Mouse (Mus musculus) intestine, embryonic 15.5 days (tissue): ENCODE results near the gene Gm10295. TPM values are rescaled to one million over a fixed set of nuclear protein-coding genes. Genes with fewer than 3 reads are reported as not detected.

Source experiments
- ATAC-seq: fragments of 200-750 bp; cut with Nextera tagmentation; 2 replicates; pipeline ENCODE4 v1.8.0; 2017; ENCODE audit warnings: moderate TSS enrichment, moderate library complexity
- H3K27ac ChIP-seq: fragments of 300-500 bp; sonication (generic); 2 replicates; pipeline ENCODE4 v1.5.1; 2015; ENCODE audit warnings: mild to moderate bottlenecking, inconsistent platforms
- H3K27me3 ChIP-seq: fragments of 300-500 bp; sonication (generic); replicated peaks from 2 replicates; pipeline ENCODE4 v1.6.1; 2015; ENCODE audit warnings: inconsistent platforms
- H3K36me3 ChIP-seq: fragments of 300-500 bp; sonication (generic); 2 replicates; pipeline ENCODE4 v1.6.1; 2015; ENCODE audit warnings: inconsistent platforms
- H3K4me1 ChIP-seq: fragments of 300-500 bp; sonication (generic); replicated peaks from 2 replicates; pipeline ENCODE4 v1.6.1; 2015; ENCODE audit warnings: inconsistent platforms
- H3K4me2 ChIP-seq: fragments of 300-500 bp; sonication (generic); replicated peaks from 2 replicates; pipeline ENCODE4 v1.6.1; 2015; ENCODE audit warnings: mild to moderate bottlenecking, inconsistent platforms
- H3K4me3 ChIP-seq: fragments of 300-500 bp; sonication (generic); replicated peaks from 2 replicates; pipeline ENCODE4 v1.5.1; 2015; ENCODE audit warnings: inconsistent platforms
- H3K9ac ChIP-seq: fragments of 300-500 bp; sonication (generic); 2 replicates; pipeline ENCODE4 v1.6.1; 2015; ENCODE audit warnings: inconsistent platforms
- H3K9me3 ChIP-seq: fragments of 300-500 bp; sonication (generic); 2 replicates; pipeline ENCODE4 v1.6.1; 2016; ENCODE audit warnings: inconsistent platforms
- WGBS: fragments of 180-500 bp; shearing (Covaris S2); methylation state at CpG from one replicate; pipeline ENCODE4 v1.1.7; 2015; 5-methylcytosine and 5-hydroxymethylcytosine counted together
- polyA plus RNA-seq: library from polyadenylated mRNA; unstranded; fragments of >200 nt; fragmentation: Nextera tagmentation; extraction: Ambion mirVana; gene quantifications from 2 replicates; pipeline ENCODE4 v1.2.1, GENCODE M21; 2015

Gm10295 gene
- polyA plus RNA-seq, 1 experiment from 2014 or later = not detected

- Histone ChIP-seq H3K9ac (no peak overlapping the region), H3K4me1 (no peaks in the 10 kb centered on the region; the same call in 1 of the 2 replicates), H3K27me3 (no peaks in the 10 kb centered on the region), H3K27ac (no peak overlapping the region), H3K4me2 (no peak overlapping the region), H3K9me3 (no peaks in the 10 kb centered on the region), H3K36me3 (no peaks in the 10 kb centered on the region), H3K4me3 (no peak overlapping the region)
- 27% methylated on average over 18 of the region's 18 CpGs for WGBS
- no peak for ATAC-seq
Observed at GRCm38 (mm10) chr7:71379826-71380825, 28.8 kb upstream of the Gm10295 start.

GRCm38 (mm10) chr7:71378812-71379760 lies 27.8 kb upstream of the Gm10295 start:
- H3K4me3 ChIP-seq = no peak overlapping the region
- H3K4me2 ChIP-seq = no peak overlapping the region
- H3K4me1 ChIP-seq = no peaks in the 10 kb centered on the region; the same call in 1 of the 2 replicates
- ATAC-seq = peak; percentile 43; the same call in 1 of the 2 replicates
- WGBS = 61% methylated on average over 18 of the region's 18 CpGs
- no peaks in the 10 kb centered on the region for H3K36me3 ChIP-seq
- H3K27ac ChIP-seq = peak overlapping the region; percentile 17; the same call in 1 of the 2 replicates
- no peaks in the 10 kb centered on the region for H3K27me3 ChIP-seq
- H3K9me3 ChIP-seq = no peaks in the 10 kb centered on the region
- no peak overlapping the region for H3K9ac ChIP-seq

DNA sequence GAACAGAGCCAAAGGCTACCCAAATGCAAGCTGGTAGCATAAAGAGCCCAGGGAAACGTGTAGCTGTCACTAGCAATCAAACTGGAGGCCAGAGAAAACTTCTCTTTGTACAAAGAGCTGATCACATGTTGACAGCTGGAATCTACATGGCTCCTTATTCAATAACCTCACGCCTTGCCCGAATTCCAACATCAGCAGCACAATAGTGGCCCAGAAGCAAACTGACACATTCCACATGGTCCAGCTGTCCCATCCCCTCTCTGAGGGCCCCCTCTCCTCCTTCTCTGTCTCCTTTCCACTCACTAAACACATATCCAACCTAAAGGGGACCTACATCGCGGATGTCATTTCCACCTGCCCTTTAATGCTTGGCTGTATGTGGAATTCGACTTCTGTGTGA lies 26.7 kb upstream of the Gm10295 start:
- ATAC-seq = no peak
- no peak overlapping the region for H3K27ac ChIP-seq
- no peaks in the 10 kb centered on the region; the same call in 1 of the 2 replicates for H3K4me1 ChIP-seq
- no peaks in the 10 kb centered on the region for H3K27me3 ChIP-seq
- H3K36me3 ChIP-seq = no peaks in the 10 kb centered on the region
- no peaks in the 10 kb centered on the region for H3K9me3 ChIP-seq
- 69% methylated on average over 6 of the region's 6 CpGs for WGBS
- no peak overlapping the region for H3K4me3 ChIP-seq
- no peak overlapping the region for H3K9ac ChIP-seq
- no peak overlapping the region for H3K4me2 ChIP-seq

GRCm38 (mm10) chr7:71374059-71374458 lies 22.8 kb upstream of the Gm10295 start:
- H3K36me3 ChIP-seq = no peaks in the 10 kb centered on the region
- no peak for ATAC-seq
- H3K4me3 ChIP-seq = no peak overlapping the region
- 23% methylated on average over 5 of the region's 5 CpGs for WGBS
- no peak overlapping the region for H3K4me2 ChIP-seq
- no peak overlapping the region for H3K27ac ChIP-seq
- 0 out of 2 replicates have a peak, but pooled peaks cover 3% of the 10 kb centered on the region for H3K4me1 ChIP-seq
- H3K9ac ChIP-seq = no peak overlapping the region
- no peaks in the 10 kb centered on the region for H3K27me3 ChIP-seq
- no peaks in the 10 kb centered on the region for H3K9me3 ChIP-seq

GRCm38 (mm10) chr7:71371916-71372315 lies 20.6 kb upstream of the Gm10295 start:
- Histone ChIP-seq H3K36me3 (no peaks in the 10 kb centered on the region), H3K27me3 (no peaks in the 10 kb centered on the region), H3K9me3 (no peaks in the 10 kb centered on the region), H3K9ac (no peak overlapping the region), H3K4me3 (no peak overlapping the region), H3K4me1 (0 out of 2 replicates have a peak, but pooled peaks cover 3% of the 10 kb centered on the region), H3K27ac (no peak overlapping the region), H3K4me2 (no peak overlapping the region)
- ATAC-seq = no peak
- 69% methylated on average over 2 of the region's 2 CpGs for WGBS

- no peak overlapping the region for H3K4me2 ChIP-seq
- no peak for ATAC-seq
- H3K9ac ChIP-seq = no peak overlapping the region
- no peaks in the 10 kb centered on the region for H3K27me3 ChIP-seq
- peak overlapping the region; percentile 36; the same call in 1 of the 2 replicates for H3K27ac ChIP-seq
- H3K9me3 ChIP-seq = no peaks in the 10 kb centered on the region
- H3K36me3 ChIP-seq = no peaks in the 10 kb centered on the region
- H3K4me1 ChIP-seq = 0 out of 2 replicates have a peak, but pooled peaks cover 3% of the 10 kb centered on the region
- WGBS = 52% methylated on average over 2 of the region's 2 CpGs
- H3K4me3 ChIP-seq = no peak overlapping the region
Observed at GRCm38 (mm10) chr7:71370746-71371145, 19.5 kb upstream of the Gm10295 start.

GRCm38 (mm10) chr7:71370128-71370527 lies 18.8 kb upstream of the Gm10295 start:
- no peak overlapping the region for H3K4me2 ChIP-seq

GRCm38 (mm10) chr7:71368543-71369181 lies 17.4 kb upstream of the Gm10295 start:
- Histone ChIP-seq H3K9me3 (no peaks in the 10 kb centered on the region), H3K4me2 (no peak overlapping the region), H3K36me3 (no peaks in the 10 kb centered on the region), H3K27me3 (no peaks in the 10 kb centered on the region), H3K4me1 (0 out of 2 replicates have a peak, but pooled peaks cover 3% of the 10 kb centered on the region), H3K4me3 (no peak overlapping the region), H3K9ac (no peak overlapping the region), H3K27ac (no peak overlapping the region)
- WGBS = 62% methylated on average over 13 of the region's 13 CpGs
- ATAC-seq = peak; percentile 55

More at GRCm38 (mm10) chr7:71370128-71370527, 18.8 kb upstream of the Gm10295 start:
- Histone ChIP-seq H3K4me3 (no peak overlapping the region), H3K27me3 (no peaks in the 10 kb centered on the region), H3K36me3 (no peaks in the 10 kb centered on the region), H3K27ac (no peak overlapping the region), H3K9ac (no peak overlapping the region), H3K9me3 (no peaks in the 10 kb centered on the region), H3K4me1 (0 out of 2 replicates have a peak, but pooled peaks cover 3% of the 10 kb centered on the region)
- no peak for ATAC-seq
- 82% methylated on average over 3 of the region's 3 CpGs for WGBS

- Histone ChIP-seq H3K27ac (no peak overlapping the region), H3K4me1 (no peaks in the 10 kb centered on the region), H3K9ac (no peak overlapping the region), H3K9me3 (no peaks in the 10 kb centered on the region), H3K27me3 (no peaks in the 10 kb centered on the region), H3K4me3 (no peak overlapping the region), H3K4me2 (no peak overlapping the region), H3K36me3 (no peaks in the 10 kb centered on the region)
- WGBS = 52% methylated on average over 5 of the region's 5 CpGs
- no peak for ATAC-seq
Observed at GRCm38 (mm10) chr7:71355596-71355995, 4.3 kb upstream of the Gm10295 start.

- H3K9ac ChIP-seq = no peak overlapping the region
- no peaks in the 10 kb centered on the region for H3K36me3 ChIP-seq
- no peaks in the 10 kb centered on the region for H3K4me1 ChIP-seq
- H3K9me3 ChIP-seq = no peaks in the 10 kb centered on the region
- H3K4me3 ChIP-seq = no peak overlapping the region
- no peak overlapping the region for H3K27ac ChIP-seq
- H3K27me3 ChIP-seq = no peaks in the 10 kb centered on the region
- ATAC-seq = no peak
- 74% methylated on average over 9 of the region's 9 CpGs for WGBS
- no peak overlapping the region for H3K4me2 ChIP-seq
Observed at GRCm38 (mm10) chr7:71348922-71349321, 2.4 kb downstream of the Gm10295 start.

GRCm38 (mm10) chr7:71324919-71325583 lies 26.2 kb downstream of the Gm10295 start:
- Histone ChIP-seq H3K27me3 (no peaks in the 10 kb centered on the region), H3K27ac (no peak overlapping the region), H3K36me3 (no peaks in the 10 kb centered on the region), H3K4me2 (no peak overlapping the region), H3K9ac (no peak overlapping the region), H3K4me3 (no peak overlapping the region), H3K9me3 (no peaks in the 10 kb centered on the region), H3K4me1 (no peaks in the 10 kb centered on the region)
- no peak for ATAC-seq
- WGBS = 50% methylated on average over 11 of the region's 11 CpGs
